Mouse (Mus musculus): ENCODE results near the gene Txndc11. TPM values are rescaled to one million over a fixed set of nuclear protein-coding genes. Genes with fewer than 3 reads are reported as not detected.
"Not testable (repeated sequence)": the region's sequence is repeated elsewhere in the genome, so short reads cannot be mapped to it uniquely, and the experiment has no call there.

The Txndc11 gene
- polyA plus RNA-seq, 1 experiment from 2014 or later = 38.6 TPM

DNA sequence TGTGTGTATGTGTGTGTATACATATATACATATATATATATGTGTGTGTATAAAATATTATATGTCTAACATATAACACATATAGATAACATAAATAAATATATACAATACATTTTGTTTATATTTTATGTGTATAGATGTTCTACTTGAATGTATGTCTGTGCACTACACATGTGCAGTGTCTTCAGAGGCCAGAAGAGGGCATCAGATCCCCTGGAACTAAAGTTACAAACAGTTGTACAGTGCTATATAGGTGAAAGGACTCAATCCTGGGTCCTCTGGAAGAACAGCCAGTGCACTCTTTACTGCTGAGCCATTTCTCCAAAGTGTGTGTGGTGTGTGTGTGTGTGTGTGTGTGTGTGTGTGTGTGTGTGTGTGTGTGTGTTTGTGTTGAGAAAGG lies 20.1 kb upstream of the Txndc11 start:
- Histone ChIP-seq H3K27ac (no peak overlapping the region), H3K27me3 (no peaks in the 10 kb centered on the region), H3K9ac (no peak overlapping the region), H3K9me3 (no peaks in the 10 kb centered on the region), H3K36me3 (peaks cover 73% of the 10 kb centered on the region), H3K4me2 (no peak overlapping the region), H3K4me3 (no peak overlapping the region), H3K4me1 (no peaks in the 10 kb centered on the region)
- no peak for ATAC-seq (ENCODE audit: insufficient number of reproducible peaks, insufficient read depth, low FRiP score, low TSS enrichment, low read depth)

DNA sequence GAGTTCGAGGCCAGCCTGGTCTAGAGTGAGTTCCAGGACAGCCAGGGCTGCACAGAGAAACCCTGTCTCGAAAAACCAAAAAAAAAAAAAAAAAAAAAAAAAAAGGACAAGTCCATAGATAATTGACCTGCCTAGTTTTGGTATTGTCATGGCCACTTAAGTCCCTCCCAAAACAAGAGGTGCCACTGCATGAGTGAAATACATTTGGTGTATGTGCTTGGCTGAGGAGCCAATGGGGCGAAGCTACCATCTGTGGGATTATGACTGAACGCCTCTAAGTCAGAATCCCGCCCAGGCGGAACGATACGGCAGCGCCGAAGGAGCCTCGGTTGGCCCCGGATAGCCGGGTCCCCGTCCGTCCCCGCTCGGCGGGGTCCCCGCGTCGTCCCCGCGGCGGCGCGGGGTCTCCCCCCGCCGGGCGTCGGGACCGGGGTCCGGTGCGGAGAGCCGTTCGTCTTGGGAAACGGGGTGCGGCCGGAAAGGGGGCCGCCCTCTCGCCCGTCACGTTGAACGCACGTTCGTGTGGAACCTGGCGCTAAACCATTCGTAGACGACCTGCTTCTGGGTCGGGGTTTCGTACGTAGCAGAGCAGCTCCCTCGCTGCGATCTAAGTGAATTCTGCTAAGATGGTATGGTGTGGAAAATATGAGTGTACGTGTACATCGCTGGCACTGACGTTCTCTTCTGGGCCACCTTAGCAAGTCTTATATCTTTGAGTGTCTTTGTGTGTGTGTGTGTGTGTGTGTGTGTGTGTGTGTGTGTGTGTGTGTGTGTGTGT lies 9.4 kb upstream of the Txndc11 start:
- ATAC-seq (ENCODE audit: insufficient number of reproducible peaks, insufficient read depth, low FRiP score, low TSS enrichment, low read depth); H3K4me1 ChIP-seq; H3K9ac ChIP-seq; H3K27ac ChIP-seq; H3K9me3 ChIP-seq; H3K4me3 ChIP-seq; H3K27me3 ChIP-seq; H3K4me2 ChIP-seq: not testable (repeated sequence)
- WGBS = 16% methylated on average over 56 of the region's 56 CpGs
- peaks cover 56% of the 10 kb centered on the region for H3K36me3 ChIP-seq

GRCm38 (mm10) chr16:11133476-11134347 lies 738 bp downstream of the Txndc11 start:
- Histone ChIP-seq H3K27me3 (no peaks in the 10 kb centered on the region), H3K27ac (peak overlapping the region; percentile 88), H3K4me3 (peak overlapping the region; percentile 91), H3K9ac (peak overlapping the region; percentile 96), H3K4me2 (peak overlapping the region; percentile 76), H3K36me3 (peaks cover 22% of the 10 kb centered on the region), H3K9me3 (no peaks in the 10 kb centered on the region), H3K4me1 (peaks cover 17% of the 10 kb centered on the region)
- WGBS = under 1% methylated on average over 34 of the region's 34 CpGs
- ATAC-seq (ENCODE audit: insufficient number of reproducible peaks, insufficient read depth, low FRiP score, low TSS enrichment, low read depth) = peak; percentile 15; the same call in 1 of the 2 replicates

GRCm38 (mm10) chr16:11132839-11133238 lies 1.6 kb downstream of the Txndc11 start:
- Histone ChIP-seq H3K36me3 (peaks cover 26% of the 10 kb centered on the region), H3K4me3 (peak overlapping the region; percentile 91), H3K9ac (peak overlapping the region; percentile 96), H3K4me1 (peaks cover 17% of the 10 kb centered on the region), H3K27ac (no peak overlapping the region), H3K27me3 (no peaks in the 10 kb centered on the region), H3K4me2 (peak overlapping the region; percentile 76), H3K9me3 (no peaks in the 10 kb centered on the region)
- 16% methylated on average over 2 of the region's 2 CpGs for WGBS
- ATAC-seq (ENCODE audit: insufficient number of reproducible peaks, insufficient read depth, low FRiP score, low TSS enrichment, low read depth) = no peak

- no peak overlapping the region for H3K27ac ChIP-seq
- 90% methylated on average over 11 of the region's 11 CpGs for WGBS
- H3K4me3 ChIP-seq = no peak overlapping the region
- no peak for ATAC-seq (ENCODE audit: insufficient number of reproducible peaks, insufficient read depth, low FRiP score, low TSS enrichment, low read depth)
- H3K4me1 ChIP-seq = peaks cover 14% of the 10 kb centered on the region
- H3K9ac ChIP-seq = no peak overlapping the region
- H3K9me3 ChIP-seq = no peaks in the 10 kb centered on the region
- H3K36me3 ChIP-seq = peaks cover 31% of the 10 kb centered on the region
- H3K27me3 ChIP-seq = no peaks in the 10 kb centered on the region
- H3K4me2 ChIP-seq = no peak overlapping the region
Observed at GRCm38 (mm10) chr16:11128301-11128700, 6.1 kb downstream of the Txndc11 start.

DNA sequence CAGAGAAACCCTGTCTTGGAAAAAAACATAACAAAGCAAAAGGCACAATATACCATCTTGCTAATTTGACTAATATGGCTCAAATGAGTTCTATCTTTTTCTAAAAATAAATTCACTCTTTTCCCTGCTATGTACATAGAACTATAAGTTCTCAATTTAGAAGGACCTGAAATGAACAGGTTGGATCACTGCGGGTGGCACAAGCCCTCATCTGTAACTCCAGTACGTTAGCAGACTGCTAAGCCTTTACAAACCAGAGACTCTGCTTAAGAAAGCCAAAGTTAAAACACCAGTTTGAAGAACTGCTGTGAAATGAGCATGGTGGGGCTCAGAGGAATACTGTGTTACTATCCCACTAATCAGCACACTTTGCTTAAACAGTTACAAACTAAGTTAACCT lies 9.1 kb downstream of the Txndc11 start:
- H3K36me3 ChIP-seq = peaks cover 55% of the 10 kb centered on the region

DNA sequence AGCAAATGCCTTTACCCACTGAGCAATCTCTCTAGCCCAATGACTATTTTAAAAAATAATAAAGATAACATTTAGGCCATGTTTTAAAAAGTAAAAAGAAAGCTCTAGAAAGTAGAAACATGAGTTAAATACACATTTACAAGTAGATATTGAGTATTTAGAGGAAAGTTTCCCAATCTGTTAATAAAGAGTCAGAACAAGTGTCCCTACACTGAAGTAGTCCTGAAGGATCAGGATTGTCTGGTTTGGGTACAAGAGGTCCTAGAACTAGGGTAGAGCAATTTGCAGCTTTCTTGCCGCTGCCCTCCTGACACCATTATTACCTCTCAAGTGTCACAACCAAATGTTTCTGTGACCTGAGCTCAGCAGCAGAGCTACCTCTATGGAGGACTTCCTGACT lies 10.3 kb downstream of the Txndc11 start:
- Histone ChIP-seq H3K27ac (no peak overlapping the region), H3K4me2 (no peak overlapping the region), H3K4me1 (no peaks in the 10 kb centered on the region), H3K9ac (no peak overlapping the region), H3K36me3 (peaks cover 66% of the 10 kb centered on the region), H3K9me3 (no peaks in the 10 kb centered on the region), H3K27me3 (no peaks in the 10 kb centered on the region), H3K4me3 (no peak overlapping the region)
- 89% methylated on average over 1 of the region's 1 CpGs for WGBS
- ATAC-seq (ENCODE audit: insufficient number of reproducible peaks, insufficient read depth, low FRiP score, low TSS enrichment, low read depth) = no peak

More for the DNA sequence above, 9.1 kb downstream of the Txndc11 start:
- Histone ChIP-seq H3K4me1 (no peaks in the 10 kb centered on the region), H3K9me3 (no peaks in the 10 kb centered on the region), H3K4me2 (no peak overlapping the region), H3K9ac (no peak overlapping the region), H3K4me3 (no peak overlapping the region), H3K27ac (no peak overlapping the region), H3K27me3 (no peaks in the 10 kb centered on the region)
- ATAC-seq (ENCODE audit: insufficient number of reproducible peaks, insufficient read depth, low FRiP score, low TSS enrichment, low read depth) = no peak
- WGBS = 90% methylated on average over 2 of the region's 2 CpGs

DNA sequence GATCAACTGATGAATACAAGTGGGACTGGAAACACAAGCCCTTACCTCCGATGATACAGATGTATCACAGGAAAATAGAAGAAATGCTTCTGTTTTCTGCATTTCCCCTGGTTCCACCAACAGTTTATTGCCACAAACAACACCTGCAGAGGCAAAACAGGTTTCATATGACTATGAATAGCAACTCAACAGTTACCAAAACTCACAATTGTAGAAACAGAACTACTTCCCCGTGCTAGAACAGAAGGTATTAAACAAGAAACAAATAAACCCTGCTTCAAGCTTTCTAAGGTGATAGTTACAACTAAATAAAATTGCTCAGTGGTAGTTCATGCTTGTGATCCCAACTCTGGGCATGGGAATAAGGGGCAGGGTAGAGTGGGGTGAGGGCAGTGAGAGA lies 11.8 kb downstream of the Txndc11 start:
- H3K27me3 ChIP-seq = no peaks in the 10 kb centered on the region
- H3K36me3 ChIP-seq = peaks cover 62% of the 10 kb centered on the region
- WGBS = 91% methylated on average over 2 of the region's 2 CpGs
- no peak overlapping the region for H3K4me3 ChIP-seq
- H3K4me1 ChIP-seq = no peaks in the 10 kb centered on the region
- no peak overlapping the region for H3K4me2 ChIP-seq
- H3K27ac ChIP-seq = no peak overlapping the region
- H3K9me3 ChIP-seq = no peaks in the 10 kb centered on the region
- ATAC-seq (ENCODE audit: insufficient number of reproducible peaks, insufficient read depth, low FRiP score, low TSS enrichment, low read depth) = no peak
- no peak overlapping the region for H3K9ac ChIP-seq

DNA sequence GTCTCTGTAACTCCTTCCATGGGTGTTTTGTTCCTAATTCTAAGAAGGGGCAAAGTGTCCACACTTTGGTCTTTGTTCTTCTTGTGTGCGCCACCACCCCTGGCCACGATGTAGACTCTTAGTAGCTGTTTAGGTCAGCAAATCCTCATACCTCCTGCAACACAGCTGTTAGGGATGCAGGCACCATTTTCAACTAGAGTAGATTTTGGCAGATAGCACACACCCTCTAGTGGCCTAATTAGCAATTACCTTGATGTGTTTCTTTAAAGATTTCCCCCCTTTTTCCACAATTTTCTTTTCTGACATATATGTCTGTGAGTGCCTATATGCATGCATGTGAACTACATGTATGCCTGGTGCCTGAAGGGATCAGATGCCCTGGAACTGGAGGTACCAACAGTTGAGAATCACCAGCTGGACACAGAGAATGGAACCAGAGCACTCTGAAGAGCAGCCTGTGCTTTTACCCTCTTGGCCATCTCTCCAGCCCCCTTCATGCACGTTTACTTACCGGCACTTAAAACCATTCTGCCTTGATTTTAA lies 25.2 kb downstream of the Txndc11 start:
- H3K4me2 ChIP-seq = no peak overlapping the region
- peaks cover 25% of the 10 kb centered on the region for H3K36me3 ChIP-seq

DNA sequence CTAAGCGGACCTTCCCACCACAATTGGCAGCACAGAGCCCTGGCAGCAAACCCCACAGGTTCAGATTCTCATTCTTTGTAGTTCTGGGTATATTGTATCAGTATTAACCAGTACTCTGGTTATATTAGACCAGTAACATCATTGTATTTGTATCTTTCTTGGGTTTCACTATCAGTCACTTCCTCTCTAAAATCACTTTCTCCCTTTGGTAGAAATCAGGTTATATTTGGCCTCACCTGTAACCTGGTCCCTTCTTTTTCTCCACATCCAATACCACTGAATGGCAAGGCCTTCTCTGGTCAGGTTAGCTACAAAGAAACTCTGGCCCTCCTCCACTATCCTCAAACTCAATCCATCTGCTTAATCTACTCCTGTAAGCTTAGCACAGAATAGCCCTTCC lies 29.5 kb downstream of the Txndc11 start:
- no peak overlapping the region for H3K4me3 ChIP-seq
- H3K36me3 ChIP-seq = peaks cover 47% of the 10 kb centered on the region
- no peak overlapping the region for H3K9ac ChIP-seq
- no peaks in the 10 kb centered on the region for H3K4me1 ChIP-seq
- H3K27me3 ChIP-seq = no peaks in the 10 kb centered on the region
- ATAC-seq (ENCODE audit: insufficient number of reproducible peaks, insufficient read depth, low FRiP score, low TSS enrichment, low read depth) = no peak
- H3K27ac ChIP-seq = no peak overlapping the region
- H3K4me2 ChIP-seq = no peak overlapping the region
- 92% methylated on average over 1 of the region's 1 CpGs for WGBS
- no peaks in the 10 kb centered on the region for H3K9me3 ChIP-seq

More for the DNA sequence above, 25.2 kb downstream of the Txndc11 start:
- Histone ChIP-seq H3K4me1 (no peaks in the 10 kb centered on the region), H3K27me3 (no peaks in the 10 kb centered on the region), H3K9me3 (no peaks in the 10 kb centered on the region), H3K9ac (no peak overlapping the region), H3K27ac (no peak overlapping the region), H3K4me3 (no peak overlapping the region)
- no peak for ATAC-seq (ENCODE audit: insufficient number of reproducible peaks, insufficient read depth, low FRiP score, low TSS enrichment, low read depth)
- 75% methylated on average over 4 of the region's 4 CpGs for WGBS

GRCm38 (mm10) chr16:11097301-11097700 lies 37.1 kb downstream of the Txndc11 start:
- H3K4me1 ChIP-seq = no peaks in the 10 kb centered on the region
- no peak overlapping the region for H3K9ac ChIP-seq
- H3K36me3 ChIP-seq = peaks cover 42% of the 10 kb centered on the region
- 73% methylated on average over 3 of the region's 3 CpGs for WGBS
- ATAC-seq (ENCODE audit: insufficient number of reproducible peaks, insufficient read depth, low FRiP score, low TSS enrichment, low read depth) = no peak
- H3K4me2 ChIP-seq = no peak overlapping the region
- H3K27me3 ChIP-seq = no peaks in the 10 kb centered on the region
- no peak overlapping the region for H3K27ac ChIP-seq
- no peak overlapping the region for H3K4me3 ChIP-seq
- H3K9me3 ChIP-seq = no peaks in the 10 kb centered on the region

Measured in embryonic facial prominence, embryonic 13.5 days (tissue).